Mouse (Mus musculus) intestine, embryonic 16.5 days (tissue): ENCODE measurements at regions not wholly inside any gene's neighbourhood (a gene's known extent, or its start where the extent isn't known, plus 50 kb on each side); places are given as distances from the start of the nearest gene placed in this dataset.

Experiments
- ATAC-seq: fragments of 200-750 bp; cut with Nextera tagmentation; 2 replicates; pipeline ENCODE4 v1.8.0; 2017; ENCODE audit warnings: moderate TSS enrichment, moderate library complexity
- H3K27ac ChIP-seq: fragments of 300-500 bp; sonication (generic); 2 replicates; pipeline ENCODE4 v1.5.1; 2014; ENCODE audit warnings: mild to moderate bottlenecking, low read length
- H3K27me3 ChIP-seq: fragments of 300-500 bp; sonication (generic); replicated peaks from 2 replicates; pipeline ENCODE4 v1.6.1; 2014; ENCODE audit warnings: low read length, control low read depth, mixed read lengths; ENCODE audit not compliant: control insufficient read depth, insufficient read depth
- H3K36me3 ChIP-seq: fragments of 300-500 bp; sonication (generic); 2 replicates; pipeline ENCODE4 v1.6.1; 2014; ENCODE audit warnings: low read length, control low read depth; ENCODE audit not compliant: control insufficient read depth, insufficient read depth
- H3K4me1 ChIP-seq: fragments of 300-500 bp; sonication (generic); 2 replicates; pipeline ENCODE4 v1.6.1; 2014; ENCODE audit warnings: low read length, control low read depth, mixed read lengths; ENCODE audit not compliant: control insufficient read depth, insufficient read depth
- H3K4me2 ChIP-seq: fragments of 300-500 bp; sonication (generic); 2 replicates; pipeline ENCODE4 v1.6.1; 2014; ENCODE audit warnings: low read depth, low read length, control low read depth
- H3K4me3 ChIP-seq: fragments of 300-500 bp; sonication (generic); 2 replicates; pipeline ENCODE4 v1.5.1; 2014; ENCODE audit warnings: mild to moderate bottlenecking, low read length
- H3K9ac ChIP-seq: fragments of 300-500 bp; sonication (generic); 2 replicates; pipeline ENCODE4 v1.6.1; 2014; ENCODE audit warnings: low read depth, low read length
- H3K9me3 ChIP-seq: fragments of 300-500 bp; sonication (generic); 2 replicates; pipeline ENCODE4 v1.6.1; 2016; ENCODE audit warnings: low read length, control low read depth; ENCODE audit not compliant: control insufficient read depth
- WGBS: fragments of 180-500 bp; shearing (Covaris S2); extraction: QIAGEN DNeasy Blood & Tissue Kit; methylation state at CpG from one replicate; pipeline ENCODE4 v1.1.7; 2014; 5-methylcytosine and 5-hydroxymethylcytosine counted together

- Histone ChIP-seq H3K4me2 (no peak overlapping the region), H3K27me3 (no peaks in the 10 kb centered on the region), H3K36me3 (no peaks in the 10 kb centered on the region), H3K9ac (no peak overlapping the region), H3K4me3 (no peak overlapping the region), H3K4me1 (no peaks in the 10 kb centered on the region), H3K27ac (no peak overlapping the region), H3K9me3 (no peaks in the 10 kb centered on the region)
- WGBS: 64% methylated on average over 4 of the region's 4 CpGs
- ATAC-seq: no peak
Observed at GRCm38 (mm10) chr12:13077689-13078088, 136.0 kb upstream of the Mycn start.

GRCm38 (mm10) chr12:13076699-13077287, 135.1 kb upstream of the Mycn start:
- Histone ChIP-seq H3K4me3 (no peak overlapping the region), H3K4me1 (no peaks in the 10 kb centered on the region), H3K9me3 (no peaks in the 10 kb centered on the region), H3K36me3 (no peaks in the 10 kb centered on the region), H3K27ac (no peak overlapping the region), H3K27me3 (no peaks in the 10 kb centered on the region), H3K9ac (no peak overlapping the region), H3K4me2 (no peak overlapping the region)
- WGBS: 42% methylated on average over 3 of the region's 3 CpGs
- ATAC-seq: no peak

- no peak overlapping the region for H3K27ac ChIP-seq
- H3K36me3 ChIP-seq: no peaks in the 10 kb centered on the region
- H3K9me3 ChIP-seq: no peaks in the 10 kb centered on the region
- H3K9ac ChIP-seq: no peak overlapping the region
- WGBS: 41% methylated on average over 4 of the region's 4 CpGs
- H3K4me3 ChIP-seq: no peak overlapping the region
- no peaks in the 10 kb centered on the region for H3K4me1 ChIP-seq
- peak; percentile 40; the same call in 1 of the 2 replicates for ATAC-seq
- no peaks in the 10 kb centered on the region for H3K27me3 ChIP-seq
- H3K4me2 ChIP-seq: no peak overlapping the region
Observed at GRCm38 (mm10) chr12:13073126-13073886, 131.6 kb upstream of the Mycn start.

GRCm38 (mm10) chr12:13067295-13067694, 125.6 kb upstream of the Mycn start:
- Histone ChIP-seq H3K36me3 (no peaks in the 10 kb centered on the region), H3K4me2 (no peak overlapping the region), H3K9ac (no peak overlapping the region), H3K4me3 (no peak overlapping the region), H3K4me1 (no peaks in the 10 kb centered on the region), H3K27ac (no peak overlapping the region), H3K27me3 (no peaks in the 10 kb centered on the region), H3K9me3 (no peaks in the 10 kb centered on the region)
- WGBS: 81% methylated on average over 5 of the region's 5 CpGs
- no peak for ATAC-seq

DNA sequence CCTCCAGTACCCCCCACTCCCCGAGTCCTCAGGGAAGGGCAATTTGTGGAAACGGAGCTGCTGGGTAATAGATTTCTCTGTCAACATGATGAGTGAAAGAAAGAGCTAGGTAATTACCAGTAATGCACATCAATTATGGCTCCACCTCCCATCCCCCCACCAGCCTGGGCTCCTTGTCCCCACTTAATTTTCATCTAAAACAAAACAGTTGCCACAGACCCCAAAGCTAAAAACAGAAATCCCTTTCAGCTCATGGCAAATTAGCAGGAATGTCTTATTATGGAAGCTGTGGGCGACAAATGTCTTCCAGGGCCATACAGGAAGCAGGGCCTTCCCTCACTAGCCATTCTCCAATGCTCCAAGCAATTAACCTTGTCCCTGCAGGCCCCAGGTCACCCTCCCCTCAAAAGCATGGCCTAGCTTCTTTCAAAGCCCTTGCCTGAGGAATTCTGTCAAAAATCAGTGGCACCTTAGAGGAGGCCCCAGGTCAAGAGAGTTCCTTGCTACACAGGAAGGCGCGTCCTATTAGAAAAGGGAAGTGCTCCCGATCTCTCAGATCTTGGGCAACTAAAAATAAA, 125.0 kb upstream of the Mycn start:
- no peak overlapping the region for H3K9ac ChIP-seq
- no peaks in the 10 kb centered on the region for H3K4me1 ChIP-seq
- H3K36me3 ChIP-seq: no peaks in the 10 kb centered on the region
- no peak overlapping the region for H3K27ac ChIP-seq
- 58% methylated on average over 6 of the region's 6 CpGs for WGBS
- H3K4me3 ChIP-seq: no peak overlapping the region
- H3K4me2 ChIP-seq: no peak overlapping the region
- H3K27me3 ChIP-seq: no peaks in the 10 kb centered on the region
- ATAC-seq: no peak
- no peaks in the 10 kb centered on the region for H3K9me3 ChIP-seq

DNA sequence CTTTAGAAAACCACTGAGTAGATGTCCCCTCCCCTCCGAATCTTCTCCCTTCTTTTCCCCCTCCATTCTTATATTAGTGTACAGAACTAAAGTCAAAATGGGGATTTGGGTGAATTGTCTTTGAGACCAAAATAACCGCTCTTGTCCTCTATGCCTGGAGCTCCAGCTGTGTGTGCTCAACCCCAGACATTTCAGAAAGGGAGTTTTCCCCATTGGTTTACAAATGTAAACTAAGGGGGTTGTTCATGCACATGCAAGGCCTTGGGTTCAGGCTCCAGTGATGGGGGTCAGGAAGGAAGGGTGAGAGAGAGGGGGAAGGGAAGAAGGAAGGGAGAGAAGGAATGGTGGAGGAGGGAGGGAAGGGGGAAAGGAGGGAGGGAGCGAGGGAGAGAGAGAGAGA, 117.8 kb upstream of the Mycn start:
- Histone ChIP-seq H3K4me2 (no peak overlapping the region), H3K9me3 (no peaks in the 10 kb centered on the region), H3K27ac (no peak overlapping the region), H3K27me3 (no peaks in the 10 kb centered on the region), H3K9ac (no peak overlapping the region), H3K36me3 (no peaks in the 10 kb centered on the region), H3K4me3 (no peak overlapping the region), H3K4me1 (no peaks in the 10 kb centered on the region)
- 66% methylated on average over 3 of the region's 3 CpGs for whole genome bisulfite sequencing
- ATAC-seq: no peak

DNA sequence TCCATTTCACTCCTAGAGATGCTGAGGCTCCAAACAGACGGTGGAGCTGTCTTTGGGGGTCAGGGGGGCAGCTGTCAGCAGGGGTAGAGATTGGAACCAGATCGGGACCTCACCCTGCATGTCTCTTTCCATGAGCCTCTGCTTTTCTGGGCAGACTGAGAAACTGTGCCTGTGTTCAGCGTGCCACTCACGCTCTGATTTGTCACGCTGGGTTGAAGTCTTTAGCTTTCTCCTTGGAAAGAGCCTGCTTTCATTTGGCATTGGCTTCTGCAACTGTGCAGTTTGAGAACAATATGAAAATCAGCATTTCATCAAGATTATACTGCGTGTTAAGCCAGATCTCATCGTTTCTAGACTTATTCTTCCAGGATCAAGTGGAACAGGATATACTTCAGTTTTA, 114.5 kb upstream of the Mycn start:
- Histone ChIP-seq H3K27me3 (no peaks in the 10 kb centered on the region), H3K36me3 (no peaks in the 10 kb centered on the region), H3K27ac (no peak overlapping the region), H3K4me2 (no peak overlapping the region), H3K9me3 (no peaks in the 10 kb centered on the region), H3K9ac (no peak overlapping the region), H3K4me1 (no peaks in the 10 kb centered on the region), H3K4me3 (no peak overlapping the region)
- WGBS: 50% methylated on average over 7 of the region's 7 CpGs
- no peak for ATAC-seq

- Histone ChIP-seq H3K27ac (no peak overlapping the region), H3K36me3 (no peaks in the 10 kb centered on the region), H3K27me3 (no peaks in the 10 kb centered on the region), H3K9me3 (no peaks in the 10 kb centered on the region), H3K4me2 (no peak overlapping the region), H3K9ac (no peak overlapping the region), H3K4me3 (no peak overlapping the region), H3K4me1 (peaks cover 4% of the 10 kb centered on the region; the same call in 1 of the 2 replicates)
- 51% methylated on average over 3 of the region's 3 CpGs for WGBS
- ATAC-seq: no peak
Observed at GRCm38 (mm10) chr12:13054611-13055010, 112.9 kb upstream of the Mycn start.

DNA sequence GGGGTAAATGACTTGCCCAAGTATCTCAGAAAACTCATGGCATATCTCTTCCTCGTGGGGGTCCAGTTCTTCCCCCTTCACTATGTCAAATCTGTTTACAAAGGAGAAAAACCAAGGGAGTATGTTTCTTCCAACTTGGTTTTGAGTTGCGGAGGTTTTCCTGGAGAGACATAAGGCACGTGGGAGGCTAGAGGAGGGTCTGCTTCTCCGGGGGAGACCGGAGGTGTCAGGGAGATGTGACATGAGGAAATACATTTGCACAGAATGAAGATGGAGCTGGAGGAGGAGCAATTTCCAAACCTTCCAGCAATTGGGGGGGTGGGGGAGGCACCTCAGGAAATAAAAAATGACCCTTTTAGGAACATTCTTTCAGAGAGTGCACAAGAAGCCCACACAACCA, 112.0 kb upstream of the Mycn start:
- 44% methylated on average over 5 of the region's 5 CpGs for WGBS
- H3K4me3 ChIP-seq: no peak overlapping the region
- H3K27me3 ChIP-seq: no peaks in the 10 kb centered on the region
- H3K4me1 ChIP-seq: peaks cover 6% of the 10 kb centered on the region; the same call in 1 of the 2 replicates
- no peak overlapping the region for H3K4me2 ChIP-seq
- ATAC-seq: no peak
- H3K9me3 ChIP-seq: no peaks in the 10 kb centered on the region
- no peaks in the 10 kb centered on the region for H3K36me3 ChIP-seq
- H3K9ac ChIP-seq: no peak overlapping the region
- H3K27ac ChIP-seq: no peak overlapping the region
